Mouse (Mus musculus) brown adipose tissue, adult 24 weeks (tissue): ENCODE results near the gene H2-K1. TPM values are rescaled to one million over a fixed set of nuclear protein-coding genes. Genes with fewer than 3 reads are reported as not detected.

Source experiments
- H3K27ac ChIP-seq: fragments of 200-500 bp; replicated peaks from 2 replicates; pipeline ENCODE4 v1.5.1; 2012; ENCODE audit warnings: low read depth, mild to moderate bottlenecking, low read length
- H3K4me1 ChIP-seq: fragments of 200-500 bp; 2 replicates; pipeline ENCODE4 v1.6.1; 2012; ENCODE audit warnings: low read length, mixed read lengths; ENCODE audit not compliant: control insufficient read depth, insufficient read depth, insufficient read length
- H3K4me3 ChIP-seq: fragments of 200-500 bp; 2 replicates; pipeline ENCODE4 v1.5.1; 2012; ENCODE audit warnings: low read depth, mild to moderate bottlenecking, low read length, moderate library complexity; ENCODE audit not compliant: insufficient read depth
- polyA plus RNA-seq: library from polyadenylated mRNA; stranded (reverse); fragments of >200 nt; gene quantifications from 2 replicates; pipeline ENCODE4 v1.2.4, GENCODE M21; 2012; ENCODE audit not compliant: missing spikeins, insufficient read depth, insufficient read length

The H2-K1 gene
- polyA plus RNA-seq, 1 experiment: 394 TPM

- Histone ChIP-seq H3K4me3 (no peak overlapping the region), H3K27ac (no peak overlapping the region), H3K4me1 (peaks cover 4% of the 10 kb centered on the region; the same call in 1 of the 2 replicates)
Observed at GRCm38 (mm10) chr17:33947430-33948089, 52.6 kb downstream of the H2-K1 start.

Other genes starting within 250 kb of the H2-K1 start
- gene Rab11b, start 239.8 kb downstream of the H2-K1 start, polyA plus RNA-seq: 73.4 and 85.4 TPM in 2 replicates
- gene Angptl4, start 218.5 kb downstream of the H2-K1 start, polyA plus RNA-seq: 243 and 355 TPM in 2 replicates
- gene Kank3, start 189.8 kb downstream of the H2-K1 start, polyA plus RNA-seq: 16.2 and 37.3 TPM in 2 replicates
- gene Rps28, start 175.8 kb downstream of the H2-K1 start, polyA plus RNA-seq: 587 and 667 TPM in 2 replicates
- gene Ndufa7, start 175.8 kb downstream of the H2-K1 start, polyA plus RNA-seq: 1,002 and 1,055 TPM in 2 replicates
- 21.6 and 25.3 TPM in 2 replicates for gene Cd320, start 157.3 kb downstream of the H2-K1 start, polyA plus RNA-seq
- gene Gm7029, start 126.5 kb downstream of the H2-K1 start, polyA plus RNA-seq: not detected in 2 replicates
- not detected in 2 replicates for gene Kifc1, start 109.7 kb downstream of the H2-K1 start, polyA plus RNA-seq
- not detected in 2 replicates for gene Platr17, start 95.2 kb downstream of the H2-K1 start, polyA plus RNA-seq
- 13.6 and 26.9 TPM in 2 replicates for gene Daxx, start 90.9 kb downstream of the H2-K1 start, polyA plus RNA-seq
- gene Tapbp, start 84.4 kb downstream of the H2-K1 start, polyA plus RNA-seq: 75.7 and 99.3 TPM in 2 replicates
- 9.5 and 11.1 TPM in 2 replicates for gene Zbtb22, start 84.4 kb downstream of the H2-K1 start, polyA plus RNA-seq
- 16.4 and 20.2 TPM in 2 replicates for gene Rgl2, start 70.8 kb downstream of the H2-K1 start, polyA plus RNA-seq
- gene Pfdn6, start 60.0 kb downstream of the H2-K1 start, polyA plus RNA-seq: 83.2 and 131 TPM in 2 replicates
- 6.6 and 10.1 TPM in 2 replicates for gene Wdr46, start 59.7 kb downstream of the H2-K1 start, polyA plus RNA-seq
- gene B3galt4, start 48.9 kb downstream of the H2-K1 start, polyA plus RNA-seq: 2.2 and 2.4 TPM in 2 replicates
- 23.9 and 29.3 TPM in 2 replicates for gene Vps52, start 44.5 kb downstream of the H2-K1 start, polyA plus RNA-seq
- gene Rps18, start 44.3 kb downstream of the H2-K1 start, polyA plus RNA-seq: 635 and 763 TPM in 2 replicates
- gene Ring1, start 24.3 kb upstream of the H2-K1 start, polyA plus RNA-seq: 10.2 and 10.3 TPM in 2 replicates
- gene H2-Ke6, start 27.7 kb upstream of the H2-K1 start, polyA plus RNA-seq: 214 and 236 TPM in 2 replicates
- 40.0 and 44.7 TPM in 2 replicates for gene Slc39a7, start 31.3 kb upstream of the H2-K1 start, polyA plus RNA-seq
- 23.6 and 38.7 TPM in 2 replicates for gene Rxrb, start 31.5 kb upstream of the H2-K1 start, polyA plus RNA-seq
- gene Col11a2, start 39.1 kb upstream of the H2-K1 start, polyA plus RNA-seq: 0.38 and 1.0 TPM in 2 replicates
- not detected in 2 replicates for gene H2-Oa, start 92.0 kb upstream of the H2-K1 start, polyA plus RNA-seq
- 6.9 and 10.5 TPM in 2 replicates for gene H2-DMa, start 119.2 kb upstream of the H2-K1 start, polyA plus RNA-seq
- 82.7 and 86.3 TPM in 2 replicates for gene Brd2, start 122.3 kb upstream of the H2-K1 start, polyA plus RNA-seq
- gene H2-DMb2, start 143.0 kb upstream of the H2-K1 start, polyA plus RNA-seq: not detected in 2 replicates
- gene H2-DMb1, start 152.7 kb upstream of the H2-K1 start, polyA plus RNA-seq: 11.1 and 14.7 TPM in 2 replicates
- 5.5 and 6.9 TPM in 2 replicates for gene Tap1, start 187.2 kb upstream of the H2-K1 start, polyA plus RNA-seq
- 17.4 and 34.6 TPM in 2 replicates for gene Psmb9, start 187.4 kb upstream of the H2-K1 start, polyA plus RNA-seq
- gene Psmb8, start 197.4 kb upstream of the H2-K1 start, polyA plus RNA-seq: 20.2 and 21.9 TPM in 2 replicates
- gene Tap2, start 203.2 kb upstream of the H2-K1 start, polyA plus RNA-seq: 23.5 and 27.7 TPM in 2 replicates
- gene H2-Ob, start 238.6 kb upstream of the H2-K1 start, polyA plus RNA-seq: 0.55 and 2.1 TPM in 2 replicates